Mouse (Mus musculus) heart, adult 2 months (tissue): ENCODE measurements at regions not wholly inside any gene's neighbourhood (a gene's known extent, or its start where the extent isn't known, plus 50 kb on each side); places are given as distances from the start of the nearest gene placed in this dataset.

Source experiments
- CTCF ChIP-seq: fragments of 200-600 bp; IDR thresholded peaks from 2 replicates; pipeline ENCODE4 v1.8.1; 2022; ENCODE audit warnings: antibody characterized with exemption, mild to moderate bottlenecking, moderate library complexity
- EP300 ChIP-seq: fragments of 200-500 bp; IDR thresholded peaks from 2 replicates; pipeline ENCODE4 v1.6.1; 2011; ENCODE audit warnings: low read depth, low read length, control low read depth; ENCODE audit not compliant: insufficient read depth
- POLR2A ChIP-seq: fragments of 200-500 bp; IDR thresholded peaks from 2 replicates; pipeline ENCODE4 v1.6.1; 2011; ENCODE audit warnings: mild to moderate bottlenecking, low read depth, low read length, control low read depth; ENCODE audit not compliant: insufficient read depth

- TF ChIP-seq CTCF: no peak
- 0 out of 2 replicates have a peak, but pooled peaks have one; percentile 54 for TF ChIP-seq EP300
- TF ChIP-seq POLR2A: no peak
Observed at GRCm38 (mm10) chr11:79771431-79771830, 180.4 kb downstream of the Rab11fip4 start.
